8 mouse cellular contexts compared by ENCODE assay signal in the genomic region with DNA sequence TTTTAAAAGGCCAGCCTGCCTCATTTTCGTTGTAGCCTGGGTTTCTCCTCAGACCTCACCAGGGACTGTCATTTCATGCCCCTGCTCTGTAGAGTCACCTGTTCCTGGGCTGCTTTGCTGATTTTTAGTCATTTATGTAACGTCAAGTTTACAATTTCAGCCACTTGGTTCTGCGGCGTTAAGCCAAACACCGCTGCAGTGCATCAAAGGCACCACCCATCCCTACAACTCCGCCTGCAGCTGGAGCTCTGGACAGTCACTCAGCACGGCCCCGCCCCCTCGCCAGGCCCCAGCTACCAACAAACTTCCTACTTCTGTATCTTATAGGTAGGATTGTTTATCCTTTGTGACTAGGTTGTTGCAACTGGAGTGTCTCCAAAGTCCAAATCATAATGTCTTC. TPM values are rescaled to one million over a fixed set of nuclear protein-coding genes. Genes with fewer than 3 reads are reported as not detected.
DNase-seq lines count a peak whose midpoint lies in the region; ATAC-seq and TF ChIP-seq lines count a peak whose summit lies in the region.

No protein-coding gene starts in this region.

- TF ChIP-seq POLR2A in heart, adult 2 months (IDR thresholded peaks at IDR 0.05; ENCODE audit: insufficient read depth, low read depth, low read length) = no peak

- no peaks in the 10 kb centered on the region for H3K27me3 ChIP-seq in heart, adult 2 months (ENCODE audit: control insufficient read depth, insufficient read depth, low read length)
- H3K27me3 ChIP-seq in kidney, postnatal 0 days (ENCODE audit: insufficient read depth, low read length) = no peaks in the 10 kb centered on the region

- H3K79me2 ChIP-seq in heart, adult 2 months (replicated peaks; ENCODE audit: control insufficient read depth, insufficient read depth, low read length) = no peaks in the 10 kb centered on the region

- H3K4me3 ChIP-seq in gastrocnemius, adult 2 months = peak overlapping the region; percentile 61
- H3K4me3 ChIP-seq in heart, adult 2 months = no peak overlapping the region
- H3K4me3 ChIP-seq in kidney, postnatal 0 days (replicated peaks; ENCODE audit: low read depth, low read length) = peak overlapping the region; percentile 11; the same call in 1 of the 2 replicates

- peak overlapping the region; percentile 49 for H3K4me2 ChIP-seq in kidney, postnatal 0 days (ENCODE audit: low read length)

- H3K36me3 ChIP-seq in heart, adult 2 months (ENCODE audit: control insufficient read depth, insufficient read depth, low read length) = no peaks in the 10 kb centered on the region
- H3K36me3 ChIP-seq in kidney, postnatal 0 days (ENCODE audit: insufficient read depth, low read length) = no peaks in the 10 kb centered on the region

- no peak overlapping the region for H3K9ac ChIP-seq in heart, adult 2 months (ENCODE audit: low read depth, low read length)
- H3K9ac ChIP-seq in kidney, postnatal 0 days (ENCODE audit: low read depth, low read length) = 0 out of 2 replicates have a peak overlapping the region, but pooled peaks have one; percentile 24

- TF ChIP-seq EP300 in heart, adult 2 months (IDR thresholded peaks at IDR 0.05; ENCODE audit: insufficient read depth, low read depth, low read length) = no peak

- DNase-seq in gastrocnemius, adult 2 months = peak; percentile 53
- no peak for DNase-seq in gastrocnemius, postnatal 36 days
- peak; percentile 71 for DNase-seq in adrenal gland, postnatal 14 days
- peak; percentile 39 to 46 for DNase-seq in heart, adult 2 months
- DNase-seq in kidney, postnatal 0 days (ENCODE audit: low spot score) = peak; percentile 56
- peak; percentile 49 for DNase-seq in lung, postnatal 36 days
- DNase-seq in cerebellum, postnatal 4 days (ENCODE audit: low spot score in 2 of 2) = no peak

- 18% methylated on average over 9 of the region's 9 CpGs for WGBS in heart, adult 2 months
- WGBS in kidney, postnatal 0 days = 6% methylated on average over 9 of the region's 9 CpGs

- H3K27ac ChIP-seq in gastrocnemius, adult 2 months = no peak overlapping the region
- H3K27ac ChIP-seq in heart, adult 2 months = no peak overlapping the region
- H3K27ac ChIP-seq in kidney, postnatal 0 days = no peak overlapping the region

- no peak for TF ChIP-seq CTCF in gastrocnemius, adult 2 months (IDR thresholded peaks at IDR 0.05)
- no peak for TF ChIP-seq CTCF in heart, adult 2 months (IDR thresholded peaks at IDR 0.05)
- TF ChIP-seq CTCF in kidney, postnatal 0 days (IDR thresholded peaks at IDR 0.05; ENCODE audit: low read depth) = no peak

- H3K9me3 ChIP-seq in kidney, postnatal 0 days (replicated peaks; ENCODE audit: low read length) = no peaks in the 10 kb centered on the region

- intact Hi-C loops in gastrocnemius, adult 2 months (cut with DNase I) = no loop called here
- intact Hi-C loops in gastrocnemius, postnatal 36 days (cut with DNase I) = no loop called here
- intact Hi-C loops in heart, adult 2 months (cut with DNase I) = no loop called here

- peak; percentile 80 for ATAC-seq in kidney, postnatal 0 days (replicated peaks; ENCODE audit: low FRiP score, low read depth)
- ATAC-seq in inflammation-experienced regulatory T-cells, adult 6 months = no peak

- peaks cover 1% of the 10 kb centered on the region; the same call in 1 of the 2 replicates for H3K4me1 ChIP-seq in heart, adult 2 months (ENCODE audit: control insufficient read depth, insufficient read depth, low read length)
- H3K4me1 ChIP-seq in kidney, postnatal 0 days (replicated peaks; ENCODE audit: insufficient read depth, low read length) = no peaks in the 10 kb centered on the region

RNA-seq across cellular contexts. Expression of gene Pigz, which starts 26.8 kb away (rescaled TPM):
- under 1 TPM; 0.20 to 0.71 TPM for total RNA-seq in gastrocnemius, adult 2 months (2021)
- total RNA-seq in gastrocnemius, postnatal 36 days (2021) = under 1 TPM; 0.37 to 0.94 TPM
- 1.1 and 1.3 TPM in 2 replicates for total RNA-seq in adrenal gland, postnatal 14 days (2021)
- total RNA-seq in heart, adult 2 months (2021) = 1 to 10 TPM; 1.7 to 2.3 TPM
- polyA plus RNA-seq in heart, adult 2 months (2012; rRNA removed) = 2.4 and 2.9 TPM in 2 replicates
- polyA plus RNA-seq in kidney, postnatal 0 days (2015; fragmentation: Nextera tagmentation; extraction: Ambion mirVana) = 1.8 and 2.2 TPM in 2 replicates
- under 1 TPM in 1 of 3 experiments, not detected in 2; 0.36 TPM for polyA plus RNA-seq in inflammation-experienced regulatory T-cells, adult 6 months (2017; shearing (Covaris generic))

RNA-seq across cellular contexts. Expression of gene Meltf, which starts 28.3 kb away (rescaled TPM):
- total RNA-seq in gastrocnemius, adult 2 months (2021) = not detected
- total RNA-seq in gastrocnemius, postnatal 36 days (2021) = not detected
- 0.08 TPM in 1 of 2 replicates, not detected in the other for total RNA-seq in adrenal gland, postnatal 14 days (2021)
- total RNA-seq in heart, adult 2 months (2021) = not detected
- 0.23 TPM in 1 of 2 replicates, not detected in the other for polyA plus RNA-seq in heart, adult 2 months (2012; rRNA removed)
- polyA plus RNA-seq in kidney, postnatal 0 days (2015; fragmentation: Nextera tagmentation; extraction: Ambion mirVana) = 0.98 and 1.0 TPM in 2 replicates
- not detected for polyA plus RNA-seq in inflammation-experienced regulatory T-cells, adult 6 months (2017; shearing (Covaris generic))

RNA-seq across cellular contexts. Expression of gene 0610012G03Rik, which starts 41.4 kb away (rescaled TPM):
- total RNA-seq in gastrocnemius, adult 2 months (2021) = 10 to 100 TPM; 52.1 to 66.5 TPM
- 10 to 100 TPM; 50.3 to 55.0 TPM for total RNA-seq in gastrocnemius, postnatal 36 days (2021)
- total RNA-seq in adrenal gland, postnatal 14 days (2021) = 54.2 and 55.0 TPM in 2 replicates
- total RNA-seq in heart, adult 2 months (2021) = 10 to 100 TPM; 69.9 to 75.4 TPM
- polyA plus RNA-seq in heart, adult 2 months (2012; rRNA removed) = 86.3 and 88.9 TPM in 2 replicates
- polyA plus RNA-seq in kidney, postnatal 0 days (2015; fragmentation: Nextera tagmentation; extraction: Ambion mirVana) = 137 and 140 TPM in 2 replicates
- 10 to 100 TPM in 1 of 3 experiments, 1 to 10 TPM in 1, under 1 TPM in 1; 0.54 to 12.2 (median 3.0) TPM for polyA plus RNA-seq in inflammation-experienced regulatory T-cells, adult 6 months (2017; shearing (Covaris generic))

RNA-seq across cellular contexts. Expression of gene Ncbp2, which starts 41.4 kb away (rescaled TPM):
- 10 to 100 TPM; 11.5 to 17.9 TPM for total RNA-seq in gastrocnemius, adult 2 months (2021)
- total RNA-seq in gastrocnemius, postnatal 36 days (2021) = 10 to 100 TPM; 11.3 to 11.9 TPM
- total RNA-seq in adrenal gland, postnatal 14 days (2021) = 48.6 and 51.0 TPM in 2 replicates
- total RNA-seq in heart, adult 2 months (2021) = 10 to 100 TPM; 24.3 to 25.9 TPM
- polyA plus RNA-seq in heart, adult 2 months (2012; rRNA removed) = 7.9 and 17.5 TPM in 2 replicates
- polyA plus RNA-seq in kidney, postnatal 0 days (2015; fragmentation: Nextera tagmentation; extraction: Ambion mirVana) = 79.1 and 82.4 TPM in 2 replicates
- 10 to 100 TPM; 27.3 to 45.9 (median 35.4) TPM for polyA plus RNA-seq in inflammation-experienced regulatory T-cells, adult 6 months (2017; shearing (Covaris generic))

Comparison
In these comparisons a context has a peak if more than half of its experiments do, and no peak if none do; other contexts are left out.
1. DNase-seq: peak in gastrocnemius, adult 2 months (single experiment), adrenal gland, postnatal 14 days (single experiment), heart, adult 2 months (2 of 2), kidney, postnatal 0 days (single experiment) and lung, postnatal 36 days (single experiment); none in gastrocnemius, postnatal 36 days (0 of 2) and cerebellum, postnatal 4 days (0 of 2).